Mouse (Mus musculus): ENCODE measurements at regions not wholly inside any gene's neighbourhood (a gene's known extent, or its start where the extent isn't known, plus 50 kb on each side); places are given as distances from the start of the nearest gene placed in this dataset.

- no peak for TF ChIP-seq CTCF (IDR thresholded peaks at IDR 0.05; ENCODE audit: extremely low read depth, insufficient read depth, insufficient read length, insufficient replicate concordance)
- no peak for TF ChIP-seq POLR2A (IDR thresholded peaks at IDR 0.05; ENCODE audit: low read depth, low read length)
These were observed 345.2 kb upstream of the Sel1l start for GRCm38 (mm10) chr12:92193934-92194685.
